Mouse (Mus musculus) midbrain, embryonic 12.5 days (tissue): ENCODE measurements around the gene C8b. TPM values are rescaled to one million over a fixed set of nuclear protein-coding genes. Genes with fewer than 3 reads are reported as not detected.

Source experiments
- ATAC-seq: fragments of 200-750 bp; cut with Nextera tagmentation; 2 replicates; pipeline ENCODE4 v1.8.0; 2017; ENCODE audit warnings: low read depth, moderate TSS enrichment, moderate library complexity; ENCODE audit not compliant: low FRiP score
- H3K27ac ChIP-seq: fragments of 300-500 bp; sonication (generic); replicated peaks from 2 replicates; pipeline ENCODE4 v1.5.1; 2016; ENCODE audit warnings: mild to moderate bottlenecking
- H3K27me3 ChIP-seq: fragments of 300-500 bp; sonication (generic); 2 replicates; pipeline ENCODE4 v1.6.1; 2016; ENCODE audit warnings: mild to moderate bottlenecking
- H3K36me3 ChIP-seq: fragments of 300-500 bp; sonication (generic); 2 replicates; pipeline ENCODE4 v1.6.1; 2016
- H3K4me1 ChIP-seq: fragments of 300-500 bp; sonication (generic); 2 replicates; pipeline ENCODE4 v1.6.1; 2016
- H3K4me2 ChIP-seq: fragments of 300-500 bp; sonication (generic); replicated peaks from 2 replicates; pipeline ENCODE4 v1.6.1; 2016; ENCODE audit warnings: mild to moderate bottlenecking, moderate library complexity
- H3K4me3 ChIP-seq: fragments of 300-500 bp; sonication (generic); 2 replicates; pipeline ENCODE4 v1.5.1; 2016; ENCODE audit warnings: mild to moderate bottlenecking
- H3K9ac ChIP-seq: fragments of 300-500 bp; sonication (generic); replicated peaks from 2 replicates; pipeline ENCODE4 v1.6.1; 2016; ENCODE audit warnings: mild to moderate bottlenecking, moderate library complexity
- H3K9me3 ChIP-seq: fragments of 300-500 bp; sonication (generic); 2 replicates; pipeline ENCODE4 v1.6.1; 2016; ENCODE audit warnings: mild to moderate bottlenecking
- WGBS: fragments of 180-500 bp; shearing (Covaris S2); methylation state at CpG from one replicate; pipeline ENCODE4 v1.1.7; 2016; 5-methylcytosine and 5-hydroxymethylcytosine counted together
- polyA plus RNA-seq: library from polyadenylated mRNA; unstranded; fragments of >200 nt; fragmentation: Nextera tagmentation; extraction: Ambion mirVana; gene quantifications from 2 replicates; pipeline ENCODE4 v1.2.1, GENCODE M21; 2016

The C8b gene
- not detected in 2 replicates for polyA plus RNA-seq

DNA sequence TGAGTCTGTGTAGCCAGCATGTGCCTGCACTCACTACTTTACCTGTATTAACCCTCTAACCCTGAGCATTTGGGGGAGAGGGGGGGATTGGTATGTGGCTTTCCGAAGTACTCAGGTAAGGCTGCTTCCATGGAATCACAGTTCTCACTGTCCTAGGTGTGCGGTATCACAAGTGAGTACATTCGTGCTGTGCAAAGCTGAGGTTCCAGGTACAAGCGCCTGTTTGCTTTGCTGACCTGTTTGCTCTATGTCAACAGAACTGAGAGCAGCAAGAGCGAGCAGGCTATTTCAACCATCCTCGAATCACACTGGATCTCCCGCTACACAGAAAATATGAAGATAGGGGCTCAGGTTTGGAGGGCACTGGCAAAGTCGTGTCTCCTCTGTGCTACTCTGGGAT lies at the start of gene C8b:
TSS of gene C8b (plus strand) at position 253 of the 400 bp plus-strand sequence.
- WGBS, result 94% methylated on average over 8 of the region's 8 CpGs
- Histone ChIP-seq H3K9ac (no peak within 1 kb of the TSS), H3K4me3 (no peak within 1 kb of the TSS), H3K4me2 (no peak within 1 kb of the TSS), H3K9me3 (no peaks in the 10 kb centered on the region), H3K4me1 (peaks cover 11% of the 10 kb centered on the region; the same call in 1 of the 2 replicates), H3K36me3 (no peaks in the 10 kb centered on the region), H3K27ac (no peak within 1 kb of the TSS), H3K27me3 (no peaks in the 10 kb centered on the region)
- no peak for ATAC-seq

DNA sequence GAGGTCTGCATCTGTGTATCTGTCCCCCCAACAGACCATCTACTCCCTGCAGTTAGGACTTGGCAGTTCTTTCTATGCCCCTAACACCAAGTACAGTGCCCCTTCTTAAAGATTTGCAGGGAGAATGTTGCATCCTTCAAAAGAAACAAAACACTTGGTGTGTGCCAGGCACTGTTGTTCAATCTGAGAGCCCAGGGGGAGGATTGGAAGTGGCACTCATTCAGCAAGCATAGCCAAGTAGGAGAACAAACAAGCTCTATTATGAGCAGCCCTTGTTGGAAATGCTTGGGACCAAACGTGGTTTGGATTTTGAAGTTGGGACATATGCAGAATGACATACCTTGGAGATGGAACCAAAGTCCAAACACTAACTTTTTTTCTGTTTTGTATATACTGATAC lies 49.6 kb upstream of the C8b start:
- ATAC-seq, result no peak
- H3K9ac ChIP-seq, result no peak overlapping the region
- peaks cover 27% of the 10 kb centered on the region for H3K4me1 ChIP-seq
- peaks cover 5% of the 10 kb centered on the region; the same call in 1 of the 2 replicates for H3K27me3 ChIP-seq
- no peak overlapping the region for H3K4me2 ChIP-seq
- H3K36me3 ChIP-seq, result no peaks in the 10 kb centered on the region
- no peaks in the 10 kb centered on the region for H3K9me3 ChIP-seq
- no peak overlapping the region for H3K27ac ChIP-seq
- 80% methylated on average over 1 of the region's 1 CpGs for WGBS
- H3K4me3 ChIP-seq, result no peak overlapping the region

DNA sequence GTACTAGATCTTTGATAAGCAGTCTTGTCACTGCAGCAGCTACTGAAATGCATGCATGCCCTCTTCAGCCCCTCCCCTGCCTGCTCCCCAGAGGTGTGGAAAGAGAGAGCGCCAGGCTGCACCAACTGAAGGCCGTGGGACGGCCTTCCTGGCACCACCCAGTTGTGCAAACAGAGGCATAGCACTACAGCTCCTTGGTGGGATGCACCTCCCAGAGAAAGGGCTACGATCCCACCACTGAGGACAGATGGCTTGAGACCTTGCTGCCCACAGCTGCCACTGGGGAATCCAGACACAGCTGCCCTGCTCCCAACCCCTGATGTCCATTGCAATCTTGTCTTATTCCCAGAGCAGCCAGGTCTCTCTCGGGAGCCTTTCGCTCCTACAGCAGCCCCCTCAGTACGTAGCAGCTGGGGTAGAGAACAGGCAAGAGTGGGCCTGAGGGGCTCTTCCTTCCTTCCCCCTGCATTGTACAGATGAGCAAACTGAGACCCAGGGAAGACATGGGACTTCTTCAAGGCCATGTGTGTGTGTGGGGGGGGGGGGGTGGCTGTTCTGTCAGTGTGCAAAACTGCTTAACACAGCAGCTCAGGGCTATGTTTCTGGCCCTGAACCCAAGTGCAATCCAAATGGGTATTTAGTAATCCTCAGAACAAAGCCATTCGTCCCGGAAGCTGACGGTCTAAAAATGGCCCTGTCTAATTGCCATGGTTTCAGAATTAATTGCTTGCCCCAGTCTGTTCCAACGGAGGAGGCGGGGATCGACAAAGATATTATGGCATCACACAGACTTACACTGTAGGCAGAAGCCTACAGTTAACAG lies 46.9 kb upstream of the C8b start:
- 40% methylated on average over 13 of the region's 13 CpGs for WGBS
- Histone ChIP-seq H3K27me3 (peaks cover 5% of the 10 kb centered on the region; the same call in 1 of the 2 replicates), H3K9me3 (no peaks in the 10 kb centered on the region), H3K27ac (peak overlapping the region; percentile 40), H3K4me3 (no peak overlapping the region), H3K9ac (no peak overlapping the region), H3K36me3 (no peaks in the 10 kb centered on the region), H3K4me1 (peaks cover 37% of the 10 kb centered on the region), H3K4me2 (no peak overlapping the region)
- ATAC-seq, result peak; percentile 76

DNA sequence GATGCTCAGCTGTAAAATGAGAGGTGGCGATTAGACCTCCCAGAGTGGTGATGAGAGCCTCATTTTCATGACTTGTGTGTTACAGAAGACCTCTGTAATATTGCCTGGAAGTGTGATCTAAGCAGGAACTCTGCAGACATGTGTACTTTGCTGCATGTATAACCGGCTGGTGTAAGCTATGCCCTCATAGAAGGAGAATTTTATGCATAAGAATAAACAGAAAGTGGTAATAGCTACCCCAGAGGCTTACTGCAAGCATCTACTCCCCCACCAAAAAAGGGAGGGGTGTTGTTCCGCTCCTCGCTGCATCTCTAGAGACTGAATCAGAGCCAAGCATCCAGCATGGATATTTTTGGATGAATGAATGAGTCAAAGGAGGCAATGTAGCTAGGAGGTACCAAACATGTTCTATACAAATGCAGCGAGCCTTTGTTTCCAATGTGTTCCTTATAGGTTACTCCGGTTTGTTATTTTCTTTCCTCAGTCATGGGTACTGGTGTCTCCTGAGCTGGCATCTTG lies 42.5 kb upstream of the C8b start:
- H3K9me3 ChIP-seq, result no peaks in the 10 kb centered on the region
- no peak overlapping the region for H3K9ac ChIP-seq
- no peak for ATAC-seq
- H3K27me3 ChIP-seq, result peaks cover 5% of the 10 kb centered on the region; the same call in 1 of the 2 replicates
- peaks cover 32% of the 10 kb centered on the region for H3K4me1 ChIP-seq
- H3K36me3 ChIP-seq, result 0 out of 2 replicates have a peak, but pooled peaks cover 4% of the 10 kb centered on the region
- 0 out of 2 replicates have a peak overlapping the region, but pooled peaks have one; percentile 17 for H3K27ac ChIP-seq
- H3K4me2 ChIP-seq, result no peak overlapping the region
- no peak overlapping the region for H3K4me3 ChIP-seq
- WGBS, result 86% methylated on average over 6 of the region's 6 CpGs

DNA sequence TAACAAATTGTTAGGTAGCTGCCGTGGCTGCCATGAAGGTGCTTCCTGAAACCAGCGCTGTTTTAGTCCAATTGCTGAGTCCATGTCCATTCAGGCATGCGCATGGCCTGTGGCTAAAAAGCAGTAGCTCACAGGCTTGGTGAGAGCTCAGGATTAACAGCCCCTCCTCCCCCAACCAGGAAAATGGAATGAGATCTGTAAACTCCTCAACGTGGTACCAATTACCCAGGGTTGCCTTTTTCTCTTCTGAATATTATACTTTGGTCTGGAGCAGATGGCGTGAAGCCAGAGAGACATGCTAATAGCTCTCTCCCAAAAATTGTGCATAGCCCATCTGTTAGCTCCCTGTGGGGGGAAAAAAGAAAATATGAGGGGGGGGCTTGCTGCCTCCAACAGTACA lies 41.9 kb upstream of the C8b start:
- Histone ChIP-seq H3K27me3 (peaks cover 5% of the 10 kb centered on the region; the same call in 1 of the 2 replicates), H3K27ac (0 out of 2 replicates have a peak overlapping the region, but pooled peaks have one; percentile 17), H3K4me2 (no peak overlapping the region), H3K9me3 (no peaks in the 10 kb centered on the region), H3K9ac (no peak overlapping the region), H3K4me1 (peaks cover 25% of the 10 kb centered on the region), H3K36me3 (0 out of 2 replicates have a peak, but pooled peaks cover 4% of the 10 kb centered on the region), H3K4me3 (no peak overlapping the region)
- 55% methylated on average over 5 of the region's 5 CpGs for WGBS
- ATAC-seq, result 0 out of 2 replicates have a peak, but pooled peaks have one; percentile 31

DNA sequence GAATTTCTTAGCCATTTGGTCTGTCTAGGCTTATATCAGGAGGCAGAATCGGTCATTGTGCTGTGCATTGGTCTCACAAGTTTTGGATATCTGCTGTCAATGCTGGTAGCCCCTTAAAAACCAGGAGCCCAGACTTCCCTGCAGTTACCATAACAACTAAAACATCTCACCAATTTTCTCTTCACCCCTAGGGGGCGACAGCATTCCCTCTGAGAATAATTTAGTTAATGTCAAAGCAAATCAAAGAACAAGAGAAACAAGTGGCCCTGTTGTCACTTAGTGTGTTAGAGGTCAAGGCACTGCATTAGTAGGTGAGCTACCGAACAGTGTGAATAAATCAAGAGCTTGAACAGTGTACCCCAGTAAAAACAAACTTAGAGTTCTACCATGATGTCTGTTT lies 40.4 kb upstream of the C8b start:
- Histone ChIP-seq H3K27ac (no peak overlapping the region), H3K9ac (no peak overlapping the region), H3K4me2 (no peak overlapping the region), H3K4me1 (peaks cover 14% of the 10 kb centered on the region), H3K4me3 (no peak overlapping the region), H3K9me3 (no peaks in the 10 kb centered on the region), H3K36me3 (0 out of 2 replicates have a peak, but pooled peaks cover 4% of the 10 kb centered on the region), H3K27me3 (peaks cover 2% of the 10 kb centered on the region; the same call in 1 of the 2 replicates)
- no peak for ATAC-seq
- WGBS, result 47% methylated on average over 3 of the region's 3 CpGs

DNA sequence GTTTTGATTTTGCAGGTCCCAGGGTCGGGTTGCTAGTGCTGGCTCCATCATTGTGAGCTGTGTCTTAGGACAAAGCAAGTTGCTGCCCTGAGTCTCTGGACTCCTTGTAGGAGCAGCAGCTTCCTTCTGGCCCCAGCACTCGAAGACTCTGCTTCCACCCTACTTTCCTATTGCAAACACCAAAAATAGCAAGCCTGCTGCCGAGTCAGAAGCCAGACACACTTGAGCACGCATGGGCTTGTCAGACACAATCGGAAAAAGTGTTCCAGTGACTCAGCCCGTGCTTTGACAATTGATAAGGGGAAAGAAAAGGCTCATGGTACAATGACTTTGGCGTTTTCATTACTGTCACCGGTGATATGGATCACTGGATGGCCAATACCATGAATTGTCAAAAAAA lies 36.9 kb upstream of the C8b start:
- H3K9ac ChIP-seq, result no peak overlapping the region
- H3K4me3 ChIP-seq, result no peak overlapping the region
- H3K27me3 ChIP-seq, result no peaks in the 10 kb centered on the region
- ATAC-seq, result no peak
- H3K4me2 ChIP-seq, result no peak overlapping the region
- H3K4me1 ChIP-seq, result peaks cover 4% of the 10 kb centered on the region; the same call in 1 of the 2 replicates
- no peaks in the 10 kb centered on the region for H3K9me3 ChIP-seq
- WGBS, result 77% methylated on average over 8 of the region's 8 CpGs
- no peak overlapping the region for H3K27ac ChIP-seq
- H3K36me3 ChIP-seq, result 0 out of 2 replicates have a peak, but pooled peaks cover 4% of the 10 kb centered on the region

DNA sequence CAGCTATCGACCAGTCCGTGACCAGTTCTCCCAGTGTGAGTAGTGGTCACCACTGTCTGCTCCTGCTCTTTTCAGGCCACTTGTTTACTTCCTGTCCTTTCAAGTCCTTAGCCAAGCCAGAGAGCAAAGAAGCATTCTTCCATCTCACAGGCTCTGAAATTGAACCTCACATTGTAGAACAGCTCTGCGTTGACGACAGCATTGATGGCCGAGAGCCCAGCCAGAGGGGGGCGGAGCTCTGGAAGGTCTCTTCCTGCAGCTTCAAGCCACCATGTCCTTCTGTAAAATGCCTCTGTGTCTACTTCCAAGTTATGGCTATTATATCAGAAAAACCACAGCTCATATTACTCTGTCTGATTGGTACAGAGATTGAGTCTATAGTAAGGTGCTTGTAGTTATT lies 19.6 kb upstream of the C8b start:
- no peak overlapping the region for H3K4me2 ChIP-seq
- no peaks in the 10 kb centered on the region for H3K9me3 ChIP-seq
- H3K4me3 ChIP-seq, result no peak overlapping the region
- no peaks in the 10 kb centered on the region for H3K27me3 ChIP-seq
- no peaks in the 10 kb centered on the region for H3K4me1 ChIP-seq
- H3K36me3 ChIP-seq, result peaks cover 4% of the 10 kb centered on the region; the same call in 1 of the 2 replicates
- ATAC-seq, result no peak
- no peak overlapping the region for H3K9ac ChIP-seq
- no peak overlapping the region for H3K27ac ChIP-seq
- 81% methylated on average over 6 of the region's 6 CpGs for WGBS

DNA sequence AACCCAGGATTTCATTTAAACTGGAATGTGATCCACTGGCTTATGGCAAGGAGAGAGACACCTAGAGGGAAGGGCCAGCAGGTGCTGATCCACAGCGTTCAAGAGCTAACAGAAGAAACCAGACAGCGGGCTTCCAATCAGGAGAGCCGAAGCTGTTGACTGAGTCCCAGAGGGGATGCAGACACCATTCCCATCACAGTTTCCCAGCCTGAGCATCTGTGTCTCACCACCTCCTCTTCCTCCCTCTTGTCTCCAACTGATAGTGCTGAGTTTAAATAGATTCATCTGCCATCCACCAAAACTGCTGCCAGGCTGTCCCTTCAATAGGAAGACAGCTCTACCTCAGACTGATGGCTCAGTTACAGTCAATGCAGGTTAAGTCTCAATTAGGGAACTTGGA lies 12.0 kb upstream of the C8b start:
- Histone ChIP-seq H3K4me3 (no peak overlapping the region), H3K9me3 (no peaks in the 10 kb centered on the region), H3K36me3 (no peaks in the 10 kb centered on the region), H3K9ac (no peak overlapping the region), H3K4me1 (no peaks in the 10 kb centered on the region), H3K27me3 (no peaks in the 10 kb centered on the region), H3K4me2 (no peak overlapping the region), H3K27ac (no peak overlapping the region)
- no peak for ATAC-seq
- WGBS, result 74% methylated on average over 3 of the region's 3 CpGs

DNA sequence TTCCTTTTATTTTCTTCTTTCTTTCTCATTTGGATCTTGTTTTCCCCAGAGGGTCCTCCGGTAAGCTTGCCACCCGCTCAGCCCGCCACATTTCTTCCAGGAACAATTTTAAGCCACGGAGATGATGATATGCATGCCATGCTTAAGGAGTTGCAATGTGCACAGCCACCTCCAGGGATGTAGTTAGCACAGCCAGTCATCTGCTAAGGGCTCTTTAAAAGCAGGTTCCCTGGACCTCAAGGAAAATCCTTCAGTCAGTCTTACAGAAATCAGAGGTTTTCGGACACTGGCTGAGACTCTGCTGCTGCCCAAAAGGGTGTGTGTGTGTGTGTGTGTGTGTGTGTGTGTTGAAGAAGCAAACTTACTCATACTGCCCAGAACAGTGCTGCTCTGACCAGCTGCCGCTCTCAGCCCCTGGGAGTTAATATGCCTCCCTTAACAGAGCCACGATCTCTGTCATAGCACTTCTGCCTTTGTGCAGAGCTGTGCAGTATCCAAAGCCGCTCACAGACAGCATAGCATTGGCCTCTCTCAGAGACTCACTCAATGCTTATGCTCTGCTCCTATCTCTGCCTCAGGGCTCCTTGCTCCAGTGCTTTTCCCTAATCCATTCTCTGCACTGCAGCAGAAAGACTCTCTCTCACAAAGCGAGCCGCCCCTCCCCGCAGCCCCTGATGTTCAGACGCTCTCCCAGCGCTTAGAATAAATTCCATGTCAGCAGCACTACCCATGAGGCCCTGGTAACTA lies 5.1 kb upstream of the C8b start:
- Histone ChIP-seq H3K9ac (no peak overlapping the region), H3K27ac (peak overlapping the region; percentile 74), H3K4me1 (peaks cover 9% of the 10 kb centered on the region; the same call in 1 of the 2 replicates), H3K9me3 (no peaks in the 10 kb centered on the region), H3K4me3 (no peak overlapping the region), H3K36me3 (no peaks in the 10 kb centered on the region), H3K27me3 (no peaks in the 10 kb centered on the region), H3K4me2 (peak overlapping the region; percentile 27)
- WGBS, result 31% methylated on average over 13 of the region's 13 CpGs
- ATAC-seq, result peak; percentile 86

DNA sequence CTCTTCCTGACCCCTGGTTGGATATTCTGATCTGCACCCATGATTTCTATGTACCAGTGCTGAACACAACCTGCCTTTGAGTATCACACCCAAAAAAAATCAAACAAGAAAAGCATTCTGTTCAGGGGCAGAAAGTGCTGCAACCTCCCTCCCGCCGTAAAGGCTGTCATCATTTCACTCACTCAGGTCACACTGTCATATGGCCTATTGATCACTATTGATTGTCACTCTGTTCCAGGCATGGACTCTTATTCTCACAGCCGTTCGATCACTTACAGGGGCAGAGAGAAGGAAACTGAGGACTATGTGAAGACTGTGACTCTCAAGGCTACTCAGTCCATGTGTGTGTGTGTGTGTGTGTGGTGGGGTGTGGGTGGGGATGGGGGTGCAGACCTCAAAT lies 2.1 kb downstream of the C8b start:
- no peaks in the 10 kb centered on the region for H3K27me3 ChIP-seq
- 0 out of 2 replicates have a peak, but pooled peaks cover 6% of the 10 kb centered on the region for H3K4me1 ChIP-seq
- ATAC-seq, result no peak
- H3K4me3 ChIP-seq, result no peak overlapping the region
- no peaks in the 10 kb centered on the region for H3K9me3 ChIP-seq
- H3K36me3 ChIP-seq, result no peaks in the 10 kb centered on the region
- H3K9ac ChIP-seq, result no peak overlapping the region
- H3K27ac ChIP-seq, result no peak overlapping the region
- WGBS, result 88% methylated on average over 4 of the region's 4 CpGs
- H3K4me2 ChIP-seq, result no peak overlapping the region
